Comparison of ENCODE assay signal across 8 mouse cellular contexts in genomic region chr7:15962311-15963288, GRCm38 (mm10). TPM values are rescaled to one million over a fixed set of nuclear protein-coding genes. Genes with fewer than 3 reads are reported as not detected.
A peak's percentile ranks its signal among the peaks of the same experiment; 100 is the strongest.
DNase-seq lines count a peak whose midpoint lies in the region; ATAC-seq and TF ChIP-seq lines count a peak whose summit lies in the region.

No protein-coding gene starts in this region.

- no peaks in the 10 kb centered on the region; the same call in 1 of the 2 replicates for H3K27me3 ChIP-seq in midbrain, embryonic 12.5 days
- H3K27me3 ChIP-seq in midbrain, embryonic 15.5 days (replicated peaks), result no peaks in the 10 kb centered on the region
- no peaks in the 10 kb centered on the region for H3K27me3 ChIP-seq in stomach, embryonic 15.5 days (replicated peaks)

- no peaks in the 10 kb centered on the region for H3K36me3 ChIP-seq in midbrain, embryonic 12.5 days
- H3K36me3 ChIP-seq in midbrain, embryonic 15.5 days (replicated peaks), result no peaks in the 10 kb centered on the region
- H3K36me3 ChIP-seq in stomach, embryonic 15.5 days, result peaks cover 6% of the 10 kb centered on the region

- 0 out of 2 replicates have a peak, but pooled peaks have one; percentile 24 for ATAC-seq in midbrain, embryonic 12.5 days (ENCODE audit: low FRiP score, low read depth)
- ATAC-seq in midbrain, embryonic 15.5 days (replicated peaks), result no peak
- ATAC-seq in stomach, embryonic 15.5 days (ENCODE audit: insufficient read depth, low FRiP score, low read depth), result peak; percentile 75
- no peak for ATAC-seq in granulocyte monocyte progenitor cell, adult 5-6 weeks (replicated peaks; ENCODE audit: poor library complexity, severe bottlenecking)

- H3K4me3 ChIP-seq in midbrain, embryonic 12.5 days, result no peak overlapping the region
- no peak overlapping the region for H3K4me3 ChIP-seq in midbrain, embryonic 15.5 days
- no peak overlapping the region for H3K4me3 ChIP-seq in embryonic fibroblast, embryonic 13.5 days (ENCODE audit: insufficient read depth, low read length)
- H3K4me3 ChIP-seq in stomach, embryonic 15.5 days (replicated peaks), result peak overlapping the region; percentile 12

- 34% methylated on average over 12 of the region's 12 CpGs for WGBS in midbrain, embryonic 12.5 days
- WGBS in midbrain, embryonic 15.5 days, result 41% methylated on average over 12 of the region's 12 CpGs
- WGBS in stomach, embryonic 15.5 days, result 24% methylated on average over 12 of the region's 12 CpGs

- DNase-seq in heart, postnatal 10 days, result peak; percentile 95 to 96
- DNase-seq in kidney, postnatal 4 days, result peak; percentile 85 to 91
- DNase-seq in lung, postnatal 36 days, result peak; percentile 94

- no peak overlapping the region for H3K27ac ChIP-seq in midbrain, embryonic 12.5 days (replicated peaks)
- H3K27ac ChIP-seq in midbrain, embryonic 15.5 days, result no peak overlapping the region
- peak overlapping the region; percentile 74 for H3K27ac ChIP-seq in embryonic fibroblast, embryonic 13.5 days (ENCODE audit: insufficient read depth, low read length)
- H3K27ac ChIP-seq in stomach, embryonic 15.5 days, result peak overlapping the region; percentile 94

- intact Hi-C loops in heart, postnatal 10 days (cut with DNase I), result no loop called here

- no peaks in the 10 kb centered on the region for H3K9me3 ChIP-seq in midbrain, embryonic 12.5 days
- H3K9me3 ChIP-seq in midbrain, embryonic 15.5 days, result no peaks in the 10 kb centered on the region
- H3K9me3 ChIP-seq in stomach, embryonic 15.5 days, result no peaks in the 10 kb centered on the region

- no peak overlapping the region for H3K4me2 ChIP-seq in midbrain, embryonic 12.5 days (replicated peaks)
- no peak overlapping the region for H3K4me2 ChIP-seq in midbrain, embryonic 15.5 days
- peak overlapping the region; percentile 48 for H3K4me2 ChIP-seq in stomach, embryonic 15.5 days

- H3K9ac ChIP-seq in midbrain, embryonic 12.5 days (replicated peaks), result no peak overlapping the region
- no peak overlapping the region for H3K9ac ChIP-seq in midbrain, embryonic 15.5 days
- no peak overlapping the region for H3K9ac ChIP-seq in stomach, embryonic 15.5 days

- H3K4me1 ChIP-seq in midbrain, embryonic 12.5 days, result peaks cover 15% of the 10 kb centered on the region; the same call in 1 of the 2 replicates
- H3K4me1 ChIP-seq in midbrain, embryonic 15.5 days, result peaks cover 11% of the 10 kb centered on the region
- H3K4me1 ChIP-seq in embryonic fibroblast, embryonic 13.5 days (ENCODE audit: control insufficient read depth, insufficient read depth, low read length), result peaks cover 28% of the 10 kb centered on the region
- peaks cover 32% of the 10 kb centered on the region for H3K4me1 ChIP-seq in stomach, embryonic 15.5 days

- TF ChIP-seq POLR2A in embryonic fibroblast, embryonic 13.5 days (IDR thresholded peaks at IDR 0.05; ENCODE audit: low read depth, low read length), result no peak

- no peak for TF ChIP-seq CTCF in embryonic fibroblast, embryonic 13.5 days (IDR thresholded peaks at IDR 0.05; ENCODE audit: borderline replicate concordance, insufficient read depth, low read length)

RNA-seq across cellular contexts. Expression of gene Ehd2, which starts 4.8 kb away (rescaled TPM):
- 7.0 and 8.5 TPM in 2 replicates for polyA plus RNA-seq in midbrain, embryonic 12.5 days (2016; fragmentation: Nextera tagmentation; extraction: Ambion mirVana)
- polyA plus RNA-seq in midbrain, embryonic 15.5 days (2015; fragmentation: Nextera tagmentation; extraction: Ambion mirVana), result 4.6 and 5.8 TPM in 2 replicates
- 136 and 191 TPM in 2 replicates for polyA plus RNA-seq in embryonic fibroblast, embryonic 13.5 days (2011; ENCODE audit: insufficient read length, low read depth, missing spikeins)
- 100 to 1,000 TPM; 224 to 236 TPM for total RNA-seq in heart, postnatal 10 days (2021)
- polyA plus RNA-seq in stomach, embryonic 15.5 days (2015; fragmentation: Nextera tagmentation; extraction: Ambion mirVana), result 49.0 and 49.6 TPM in 2 replicates
- total RNA-seq in granulocyte monocyte progenitor cell, adult 5-6 weeks (2014; fragmentation: Nextera tagmentation), result not detected in 2 replicates
- 0.13 TPM in 1 of 2 replicates, not detected in the other for total RNA-seq in granulocyte monocyte progenitor cell, adult 5-6 weeks (2017)

RNA-seq across cellular contexts. Expression of gene Nop53, which starts 16.7 kb away (rescaled TPM):
- 162 and 183 TPM in 2 replicates for polyA plus RNA-seq in midbrain, embryonic 12.5 days (2016; fragmentation: Nextera tagmentation; extraction: Ambion mirVana)
- 114 and 126 TPM in 2 replicates for polyA plus RNA-seq in midbrain, embryonic 15.5 days (2015; fragmentation: Nextera tagmentation; extraction: Ambion mirVana)
- 87.7 and 98.1 TPM in 2 replicates for polyA plus RNA-seq in embryonic fibroblast, embryonic 13.5 days (2011; ENCODE audit: insufficient read length, low read depth, missing spikeins)
- 100 to 1,000 TPM; 152 to 153 TPM for total RNA-seq in heart, postnatal 10 days (2021)
- 173 and 183 TPM in 2 replicates for polyA plus RNA-seq in stomach, embryonic 15.5 days (2015; fragmentation: Nextera tagmentation; extraction: Ambion mirVana)
- total RNA-seq in granulocyte monocyte progenitor cell, adult 5-6 weeks (2014; fragmentation: Nextera tagmentation), result 70.6 and 105 TPM in 2 replicates
- total RNA-seq in granulocyte monocyte progenitor cell, adult 5-6 weeks (2017), result 186 and 221 TPM in 2 replicates

RNA-seq across cellular contexts. Expression of gene Selenow, which starts 40.4 kb away (rescaled TPM):
- 1,059 and 1,095 TPM in 2 replicates for polyA plus RNA-seq in midbrain, embryonic 12.5 days (2016; fragmentation: Nextera tagmentation; extraction: Ambion mirVana)
- polyA plus RNA-seq in midbrain, embryonic 15.5 days (2015; fragmentation: Nextera tagmentation; extraction: Ambion mirVana), result 1,365 and 1,414 TPM in 2 replicates
- polyA plus RNA-seq in embryonic fibroblast, embryonic 13.5 days (2011; ENCODE audit: insufficient read length, low read depth, missing spikeins), result 382 and 390 TPM in 2 replicates
- total RNA-seq in heart, postnatal 10 days (2021), result 100 to 1,000 TPM; 184 to 195 TPM
- polyA plus RNA-seq in stomach, embryonic 15.5 days (2015; fragmentation: Nextera tagmentation; extraction: Ambion mirVana), result 686 and 711 TPM in 2 replicates
- 96.6 and 124 TPM in 2 replicates for total RNA-seq in granulocyte monocyte progenitor cell, adult 5-6 weeks (2014; fragmentation: Nextera tagmentation)
- total RNA-seq in granulocyte monocyte progenitor cell, adult 5-6 weeks (2017), result 28.8 and 30.2 TPM in 2 replicates

Comparison
In these comparisons a context has a peak if more than half of its experiments do, and no peak if none do; other contexts are left out.
1. ATAC-seq: peak in midbrain, embryonic 12.5 days (single experiment) and stomach, embryonic 15.5 days (single experiment); none in midbrain, embryonic 15.5 days (single experiment) and granulocyte monocyte progenitor cell, adult 5-6 weeks (single experiment).
2. H3K27ac ChIP-seq: peak in embryonic fibroblast, embryonic 13.5 days (single experiment) and stomach, embryonic 15.5 days (single experiment); none in midbrain, embryonic 12.5 days (single experiment) and midbrain, embryonic 15.5 days (single experiment).
3. Peak in every context shown above with its lines, with median percentiles within 50 percentile points of each other: DNase-seq.